Mouse (Mus musculus): ENCODE data around the gene Wfikkn2. TPM values are rescaled to one million over a fixed set of nuclear protein-coding genes. Genes with fewer than 3 reads are reported as not detected.

Wfikkn2 gene
- total and polyA plus RNA-seq, 2 experiments from 2014 or later = 10.1 to 10.4 TPM

- DNase-seq (ENCODE audit: low spot score) (no peak), ATAC-seq (no peak)
- H3K9ac ChIP-seq (replicated peaks; ENCODE audit: low read length) = no peak overlapping the region
- no peaks in the 10 kb centered on the region for H3K4me1 ChIP-seq (ENCODE audit: insufficient read depth, low read length)
- no peak overlapping the region for H3K4me3 ChIP-seq (ENCODE audit: low read length)
- H3K36me3 ChIP-seq (ENCODE audit: insufficient read depth, low read length) = peaks cover 6% of the 10 kb centered on the region
- 92% methylated on average over 6 of the region's 6 CpGs for WGBS
- no peak for TF ChIP-seq CTCF (IDR thresholded peaks at IDR 0.05; ENCODE audit: low read depth)
- H3K4me2 ChIP-seq (ENCODE audit: low read depth, low read length) = no peak overlapping the region
- H3K9me3 ChIP-seq (ENCODE audit: low read length) = no peaks in the 10 kb centered on the region
- H3K27me3 ChIP-seq (ENCODE audit: insufficient read depth, low read length) = no peaks in the 10 kb centered on the region
- H3K27ac ChIP-seq = no peak overlapping the region
Observed at GRCm38 (mm10) chr11:94283536-94284099, 37.8 kb upstream of the Wfikkn2 start.

- Histone ChIP-seq H3K9ac (replicated peaks; ENCODE audit: low read length) (no peak overlapping the region), H3K4me3 (ENCODE audit: low read length) (no peak overlapping the region), H3K4me1 (ENCODE audit: insufficient read depth, low read length) (no peaks in the 10 kb centered on the region), H3K9me3 (ENCODE audit: low read length) (no peaks in the 10 kb centered on the region), H3K27ac (no peak overlapping the region; the same call in 1 of the 2 replicates), H3K36me3 (ENCODE audit: insufficient read depth, low read length) (no peaks in the 10 kb centered on the region), H3K4me2 (ENCODE audit: low read depth, low read length) (no peak overlapping the region), H3K27me3 (ENCODE audit: insufficient read depth, low read length) (no peaks in the 10 kb centered on the region)
- WGBS = 48% methylated on average over 5 of the region's 5 CpGs
- ATAC-seq (no peak), DNase-seq (ENCODE audit: low spot score) (peak; percentile 14)
- no peak for TF ChIP-seq CTCF (IDR thresholded peaks at IDR 0.05; ENCODE audit: low read depth)
Observed at GRCm38 (mm10) chr11:94282291-94282690, 36.5 kb upstream of the Wfikkn2 start.

GRCm38 (mm10) chr11:94281199-94282181 is 35.7 kb upstream of the Wfikkn2 start, which contains the start of gene Gm21885:
Gene Gm21885 (plus strand): TSS chr11:94281873.
- Histone ChIP-seq H3K9me3 (ENCODE audit: low read length) (no peaks in the 10 kb centered on the region), H3K4me1 (ENCODE audit: insufficient read depth, low read length) (no peaks in the 10 kb centered on the region), H3K36me3 (ENCODE audit: insufficient read depth, low read length) (no peaks in the 10 kb centered on the region), H3K27ac (no peak within 1 kb of the TSS; the same call in 1 of the 2 replicates), H3K9ac (replicated peaks; ENCODE audit: low read length) (no peak within 1 kb of the TSS), H3K4me3 (ENCODE audit: low read length) (no peak within 1 kb of the TSS), H3K4me2 (ENCODE audit: low read depth, low read length) (no peak within 1 kb of the TSS), H3K27me3 (ENCODE audit: insufficient read depth, low read length) (no peaks in the 10 kb centered on the region)
- WGBS = 74% methylated on average over 11 of the region's 11 CpGs
- ATAC-seq = peak; percentile 46; the same call in 1 of the 2 replicates
- peak; percentile 71 for DNase-seq (ENCODE audit: low spot score)
- TF ChIP-seq CTCF (IDR thresholded peaks at IDR 0.05; ENCODE audit: low read depth) = no peak

GRCm38 (mm10) chr11:94276869-94277337 is 31.1 kb upstream of the Wfikkn2 start:
- H3K9ac ChIP-seq (replicated peaks; ENCODE audit: low read length) = peak overlapping the region; percentile 45
- no peaks in the 10 kb centered on the region for H3K36me3 ChIP-seq (ENCODE audit: insufficient read depth, low read length)
- peak overlapping the region; percentile 56 for H3K4me2 ChIP-seq (ENCODE audit: low read depth, low read length)
- peak; percentile 96 for TF ChIP-seq CTCF (IDR thresholded peaks at IDR 0.05; ENCODE audit: low read depth)
- WGBS = 7% methylated on average over 20 of the region's 20 CpGs
- ATAC-seq = peak; percentile 90
- H3K27me3 ChIP-seq (ENCODE audit: insufficient read depth, low read length) = no peaks in the 10 kb centered on the region
- peak overlapping the region; percentile 11 for H3K4me3 ChIP-seq (ENCODE audit: low read length)
- no peaks in the 10 kb centered on the region for H3K9me3 ChIP-seq (ENCODE audit: low read length)
- DNase-seq (ENCODE audit: low spot score) = peak; percentile 96
- H3K27ac ChIP-seq = peak overlapping the region; percentile 62; the same call in 1 of the 2 replicates
- no peaks in the 10 kb centered on the region for H3K4me1 ChIP-seq (ENCODE audit: insufficient read depth, low read length)

- Histone ChIP-seq H3K4me3 (ENCODE audit: low read length) (no peak overlapping the region), H3K4me2 (ENCODE audit: low read depth, low read length) (no peak overlapping the region), H3K4me1 (ENCODE audit: insufficient read depth, low read length) (no peaks in the 10 kb centered on the region), H3K36me3 (ENCODE audit: insufficient read depth, low read length) (no peaks in the 10 kb centered on the region), H3K27ac (no peak overlapping the region), H3K9me3 (ENCODE audit: low read length) (no peaks in the 10 kb centered on the region), H3K9ac (replicated peaks; ENCODE audit: low read length) (no peak overlapping the region), H3K27me3 (ENCODE audit: insufficient read depth, low read length) (no peaks in the 10 kb centered on the region)
- WGBS = 87% methylated on average over 2 of the region's 2 CpGs
- ATAC-seq (no peak), DNase-seq (ENCODE audit: low spot score) (no peak)
- TF ChIP-seq CTCF (IDR thresholded peaks at IDR 0.05; ENCODE audit: low read depth) = no peak
Observed at GRCm38 (mm10) chr11:94275686-94276085, 29.9 kb upstream of the Wfikkn2 start.

GRCm38 (mm10) chr11:94275226-94275625 is 29.4 kb upstream of the Wfikkn2 start:
- ATAC-seq (no peak), DNase-seq (ENCODE audit: low spot score) (no peak)
- Histone ChIP-seq H3K27me3 (ENCODE audit: insufficient read depth, low read length) (no peaks in the 10 kb centered on the region), H3K9ac (replicated peaks; ENCODE audit: low read length) (no peak overlapping the region), H3K27ac (no peak overlapping the region), H3K4me1 (ENCODE audit: insufficient read depth, low read length) (no peaks in the 10 kb centered on the region), H3K36me3 (ENCODE audit: insufficient read depth, low read length) (no peaks in the 10 kb centered on the region), H3K4me3 (ENCODE audit: low read length) (no peak overlapping the region), H3K9me3 (ENCODE audit: low read length) (no peaks in the 10 kb centered on the region), H3K4me2 (ENCODE audit: low read depth, low read length) (no peak overlapping the region)
- TF ChIP-seq CTCF (IDR thresholded peaks at IDR 0.05; ENCODE audit: low read depth) = no peak
- 72% methylated on average over 7 of the region's 7 CpGs for WGBS

Data from hindbrain, postnatal 0 days (tissue).